6 mouse cellular contexts compared by ENCODE assay signal in the genomic region with DNA sequence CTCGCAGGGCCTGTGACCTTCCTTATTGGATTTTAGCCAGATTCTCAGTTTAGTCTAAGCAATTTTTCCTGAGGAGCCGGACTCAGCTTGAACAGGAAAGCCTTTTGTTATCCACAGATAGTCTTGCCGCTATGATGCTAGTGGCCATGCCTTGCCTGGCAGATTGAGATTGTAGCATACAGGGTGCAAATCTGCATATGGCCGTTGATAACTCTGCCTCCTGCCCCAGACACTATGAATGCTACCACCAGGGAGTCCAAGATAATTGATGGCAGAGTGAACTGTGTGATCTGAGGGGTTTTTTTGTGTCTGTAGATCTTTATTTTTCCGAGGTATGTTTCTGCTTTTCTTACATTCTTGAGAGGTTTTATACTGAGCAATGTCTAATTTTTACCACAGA. TPM values are rescaled to one million over a fixed set of nuclear protein-coding genes. Genes with fewer than 3 reads are reported as not detected.
DNase-seq lines count a peak whose midpoint lies in the region; ATAC-seq and TF ChIP-seq lines count a peak whose summit lies in the region.
"Not testable (repeated sequence)": the region's sequence is repeated elsewhere in the genome, so short reads cannot be mapped to it uniquely, and the experiment has no call there.

No protein-coding gene starts in this region.

- H3K4me1 ChIP-seq in forebrain, embryonic 11.5 days (replicated peaks; ENCODE audit: control insufficient read depth, insufficient read depth, low read length); heart, embryonic 15.5 days (replicated peaks); hindbrain, embryonic 14.5 days (replicated peaks; ENCODE audit: control insufficient read depth, insufficient read depth, low read length); liver, embryonic 12.5 days; liver, postnatal 0 days (ENCODE audit: insufficient read depth); midbrain, embryonic 12.5 days: not testable (repeated sequence)

- not testable (repeated sequence) for H3K27me3 ChIP-seq in forebrain, embryonic 11.5 days (ENCODE audit: control insufficient read depth, insufficient read depth, low read length); heart, embryonic 15.5 days; hindbrain, embryonic 14.5 days (ENCODE audit: control insufficient read depth, insufficient read depth, low read length); liver, embryonic 12.5 days (replicated peaks); liver, postnatal 0 days (ENCODE audit: insufficient read depth, low read length); midbrain, embryonic 12.5 days

- not testable (repeated sequence) for H3K9me3 ChIP-seq in forebrain, embryonic 11.5 days (ENCODE audit: control insufficient read depth, low read length); heart, embryonic 15.5 days (replicated peaks); hindbrain, embryonic 14.5 days (ENCODE audit: control insufficient read depth, low read length); liver, embryonic 12.5 days (replicated peaks); liver, postnatal 0 days (ENCODE audit: low read length); midbrain, embryonic 12.5 days

- H3K27ac ChIP-seq in forebrain, embryonic 11.5 days (ENCODE audit: low read depth, low read length); heart, embryonic 15.5 days; hindbrain, embryonic 14.5 days; liver, embryonic 12.5 days; liver, postnatal 0 days (ENCODE audit: low read depth); midbrain, embryonic 12.5 days (replicated peaks): not testable (repeated sequence)

- not testable (repeated sequence) for H3K36me3 ChIP-seq in forebrain, embryonic 11.5 days (ENCODE audit: control insufficient read depth, insufficient read depth, low read length); heart, embryonic 15.5 days; hindbrain, embryonic 14.5 days (replicated peaks; ENCODE audit: control insufficient read depth, insufficient read depth); liver, embryonic 12.5 days; liver, postnatal 0 days (replicated peaks; ENCODE audit: insufficient read depth, low read length); midbrain, embryonic 12.5 days

- TF ChIP-seq EP300 in liver, postnatal 0 days (IDR thresholded peaks at IDR 0.05; ENCODE audit: low read depth) = not testable (repeated sequence)

- H3K4me3 ChIP-seq in forebrain, embryonic 11.5 days (ENCODE audit: low read depth, low read length); heart, embryonic 15.5 days; hindbrain, embryonic 14.5 days (replicated peaks; ENCODE audit: low read length); liver, embryonic 12.5 days; liver, postnatal 0 days (ENCODE audit: low read depth, low read length); midbrain, embryonic 12.5 days: not testable (repeated sequence)

- 76% methylated on average over 1 of the region's 5 CpGs for WGBS in forebrain, embryonic 11.5 days
- WGBS in heart, embryonic 15.5 days = 59% methylated on average over 2 of the region's 5 CpGs
- 88% methylated on average over 1 of the region's 5 CpGs for WGBS in hindbrain, embryonic 14.5 days
- WGBS in liver, embryonic 12.5 days (ENCODE audit: insufficient replicate concordance) = 77% methylated on average over 2 of the region's 5 CpGs
- 67% methylated on average over 1 of the region's 5 CpGs for WGBS in liver, postnatal 0 days (ENCODE audit: insufficient replicate concordance)
- 88% methylated on average over 2 of the region's 5 CpGs for WGBS in midbrain, embryonic 12.5 days

- peak; percentile 27; the same call in 1 of the 2 replicates for ATAC-seq in forebrain, embryonic 11.5 days (replicated peaks; ENCODE audit: low FRiP score)
- 0 out of 2 replicates have a peak, but pooled peaks have one; percentile 42 for ATAC-seq in heart, embryonic 15.5 days (replicated peaks; ENCODE audit: insufficient number of reproducible peaks, insufficient read depth, low FRiP score, low read depth)
- ATAC-seq in hindbrain, embryonic 14.5 days (ENCODE audit: low FRiP score) = 0 out of 2 replicates have a peak, but pooled peaks have one; percentile 25
- ATAC-seq in liver, embryonic 12.5 days = peak; percentile 61
- ATAC-seq in liver, postnatal 0 days = 0 out of 2 replicates have a peak, but pooled peaks have one; percentile 46
- ATAC-seq in midbrain, embryonic 12.5 days (ENCODE audit: low FRiP score, low read depth) = peak; percentile 21; the same call in 1 of the 2 replicates

- DNase-seq in forebrain, embryonic 11.5 days (ENCODE audit: low spot score); hindbrain, embryonic 14.5 days (ENCODE audit: low spot score); liver, postnatal 0 days: not testable (repeated sequence)

- not testable (repeated sequence) for H3K9ac ChIP-seq in forebrain, embryonic 11.5 days (ENCODE audit: low read length); heart, embryonic 15.5 days; hindbrain, embryonic 14.5 days; liver, embryonic 12.5 days; liver, postnatal 0 days (replicated peaks); midbrain, embryonic 12.5 days (replicated peaks)

- TF ChIP-seq CTCF in liver, postnatal 0 days (IDR thresholded peaks at IDR 0.05; ENCODE audit: low read depth) = not testable (repeated sequence)

- not testable (repeated sequence) for H3K4me2 ChIP-seq in forebrain, embryonic 11.5 days (ENCODE audit: low read depth, low read length, severe bottlenecking); heart, embryonic 15.5 days; hindbrain, embryonic 14.5 days (replicated peaks); liver, embryonic 12.5 days; liver, postnatal 0 days (ENCODE audit: low read depth, low read length); midbrain, embryonic 12.5 days (replicated peaks)

RNA-seq across cellular contexts. Expression of a gene that starts 39.9 kb away (rescaled TPM):
- polyA plus RNA-seq in forebrain, embryonic 11.5 days (2014; fragmentation: Nextera tagmentation; extraction: Ambion mirVana) = 1.9 and 2.5 TPM in 2 replicates
- 3.4 and 3.9 TPM in 2 replicates for polyA plus RNA-seq in heart, embryonic 15.5 days (2015; fragmentation: Nextera tagmentation; extraction: Ambion mirVana)
- polyA plus RNA-seq in hindbrain, embryonic 14.5 days (2014; fragmentation: Nextera tagmentation; extraction: Ambion mirVana) = 2.5 and 4.0 TPM in 2 replicates
- 2.0 and 3.0 TPM in 2 replicates for polyA plus RNA-seq in liver, embryonic 12.5 days (2016; fragmentation: Nextera tagmentation; extraction: Ambion mirVana)
- polyA plus RNA-seq in liver, postnatal 0 days (2015; fragmentation: Nextera tagmentation; extraction: Ambion mirVana) = 0.51 and 0.94 TPM in 2 replicates
- 1.3 and 2.1 TPM in 2 replicates for polyA plus RNA-seq in midbrain, embryonic 12.5 days (2016; fragmentation: Nextera tagmentation; extraction: Ambion mirVana)
